In the genomic region with DNA sequence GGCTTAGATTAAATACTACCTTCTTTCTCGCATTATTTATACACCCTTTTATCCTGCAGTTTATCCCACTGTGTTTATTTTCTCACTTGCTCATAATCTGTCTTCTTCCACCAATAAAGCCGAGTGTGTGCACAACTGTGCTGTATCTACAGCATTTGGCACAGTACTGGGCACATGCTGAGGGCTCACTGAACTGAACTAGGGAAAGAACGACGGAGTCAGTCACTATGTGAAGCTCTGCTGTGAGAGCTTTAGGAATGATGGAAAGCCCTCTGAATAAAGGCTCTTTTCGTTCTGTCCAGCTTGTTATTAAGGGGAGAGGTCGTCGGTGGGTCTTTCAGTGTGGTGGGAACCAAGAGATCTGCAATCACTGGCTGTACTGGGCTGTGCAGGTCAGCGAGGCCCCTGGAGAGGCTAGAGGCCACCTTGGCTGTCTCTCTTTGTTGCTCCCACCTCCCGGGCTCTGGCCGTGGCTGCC, we compare ENCODE assay signal across 8 mouse cellular contexts. TPM values are rescaled to one million over a fixed set of nuclear protein-coding genes. Genes with fewer than 3 reads are reported as not detected.
DNase-seq lines count a peak whose midpoint lies in the region; ATAC-seq and TF ChIP-seq lines count a peak whose summit lies in the region.

No protein-coding gene starts in this region.

- H3K4me1 ChIP-seq in kidney, postnatal 0 days (replicated peaks; ENCODE audit: insufficient read depth, low read length) = no peaks in the 10 kb centered on the region
- H3K4me1 ChIP-seq in cortical plate, adult 2 months (ENCODE audit: control insufficient read depth, insufficient read depth, low read length) = no peaks in the 10 kb centered on the region
- no peaks in the 10 kb centered on the region for H3K4me1 ChIP-seq in hindbrain, embryonic 11.5 days (replicated peaks; ENCODE audit: control insufficient read depth, insufficient read depth, low read length)
- H3K4me1 ChIP-seq in midbrain, embryonic 13.5 days (replicated peaks) = peaks cover 5% of the 10 kb centered on the region; the same call in 1 of the 2 replicates

- no peak for TF ChIP-seq POLR2A in cortical plate, adult 2 months (IDR thresholded peaks at IDR 0.05; ENCODE audit: extremely low read depth, insufficient read depth, low read length)

- 38% methylated on average over 10 of the region's 10 CpGs for WGBS in kidney, postnatal 0 days
- 27% methylated on average over 9 of the region's 10 CpGs for WGBS in hindbrain, embryonic 11.5 days
- WGBS in midbrain, embryonic 13.5 days = 25% methylated on average over 10 of the region's 10 CpGs

- DNase-seq in kidney, postnatal 0 days (ENCODE audit: low spot score) = no peak
- DNase-seq in kidney, adult 9 months = no peak
- DNase-seq in hindbrain, embryonic 11.5 days (ENCODE audit: low spot score) = no peak
- DNase-seq in urinary bladder, adult 18-20 months (ENCODE audit: low spot score in 2 of 2) = no peak
- DNase-seq in layer of hippocampus, postnatal 10 days (ENCODE audit: low spot score in 2 of 2) = no peak
- DNase-seq in adrenal gland, postnatal 10 days = no peak

- no peak for ATAC-seq in kidney, postnatal 0 days (replicated peaks; ENCODE audit: low FRiP score, low read depth)
- ATAC-seq in hindbrain, embryonic 11.5 days (ENCODE audit: low FRiP score) = peak; percentile 56
- ATAC-seq in midbrain, embryonic 13.5 days = peak; percentile 65

- H3K9me3 ChIP-seq in kidney, postnatal 0 days (replicated peaks; ENCODE audit: low read length) = no peaks in the 10 kb centered on the region
- no peaks in the 10 kb centered on the region for H3K9me3 ChIP-seq in hindbrain, embryonic 11.5 days (ENCODE audit: control insufficient read depth, low read length)
- H3K9me3 ChIP-seq in midbrain, embryonic 13.5 days = no peaks in the 10 kb centered on the region

- peak overlapping the region; percentile 54 for H3K9ac ChIP-seq in kidney, postnatal 0 days (ENCODE audit: low read depth, low read length)
- peak overlapping the region; percentile 70 for H3K9ac ChIP-seq in hindbrain, embryonic 11.5 days (ENCODE audit: low read depth, low read length)
- peak overlapping the region; percentile 73 for H3K9ac ChIP-seq in midbrain, embryonic 13.5 days (replicated peaks)

- H3K4me3 ChIP-seq in kidney, postnatal 0 days (replicated peaks; ENCODE audit: low read depth, low read length) = peak overlapping the region; percentile 40
- peak overlapping the region; percentile 46 for H3K4me3 ChIP-seq in cortical plate, adult 2 months (ENCODE audit: insufficient read depth, low read length)
- H3K4me3 ChIP-seq in hindbrain, embryonic 11.5 days (ENCODE audit: low read depth, low read length) = peak overlapping the region; percentile 55
- peak overlapping the region; percentile 58 for H3K4me3 ChIP-seq in midbrain, embryonic 13.5 days (replicated peaks)

- TF ChIP-seq CTCF in kidney, postnatal 0 days (IDR thresholded peaks at IDR 0.05; ENCODE audit: low read depth) = no peak
- no peak for TF ChIP-seq CTCF in cortical plate, adult 2 months (IDR thresholded peaks at IDR 0.05; ENCODE audit: extremely low read depth, insufficient read depth, low read length)

- H3K27ac ChIP-seq in kidney, postnatal 0 days = peak overlapping the region; percentile 21; the same call in 1 of the 2 replicates
- H3K27ac ChIP-seq in cortical plate, adult 2 months (ENCODE audit: insufficient read depth, low read length) = peak overlapping the region; percentile 42
- peak overlapping the region; percentile 84 for H3K27ac ChIP-seq in hindbrain, embryonic 11.5 days (ENCODE audit: low read depth, low read length)
- H3K27ac ChIP-seq in midbrain, embryonic 13.5 days = peak overlapping the region; percentile 87

- H3K36me3 ChIP-seq in kidney, postnatal 0 days (ENCODE audit: insufficient read depth, low read length) = no peaks in the 10 kb centered on the region
- no peaks in the 10 kb centered on the region for H3K36me3 ChIP-seq in hindbrain, embryonic 11.5 days (ENCODE audit: control insufficient read depth, insufficient read depth, low read length)
- no peaks in the 10 kb centered on the region for H3K36me3 ChIP-seq in midbrain, embryonic 13.5 days

- peak overlapping the region; percentile 57 for H3K4me2 ChIP-seq in kidney, postnatal 0 days (ENCODE audit: low read length)
- H3K4me2 ChIP-seq in hindbrain, embryonic 11.5 days (replicated peaks; ENCODE audit: low read depth, low read length) = peak overlapping the region; percentile 39
- peak overlapping the region; percentile 55 for H3K4me2 ChIP-seq in midbrain, embryonic 13.5 days (replicated peaks)

- no peaks in the 10 kb centered on the region for H3K27me3 ChIP-seq in kidney, postnatal 0 days (ENCODE audit: insufficient read depth, low read length)
- no peaks in the 10 kb centered on the region for H3K27me3 ChIP-seq in hindbrain, embryonic 11.5 days (ENCODE audit: control insufficient read depth, insufficient read depth, low read length)
- no peaks in the 10 kb centered on the region for H3K27me3 ChIP-seq in midbrain, embryonic 13.5 days

RNA-seq across cellular contexts. Expression of gene Fhl1, which starts 0.7 kb away (rescaled TPM):
- 93.3 and 98.5 TPM in 2 replicates for polyA plus RNA-seq in kidney, postnatal 0 days (2015; fragmentation: Nextera tagmentation; extraction: Ambion mirVana)
- polyA plus RNA-seq in cortical plate, adult 2 months (2012; rRNA removed) = 150 and 152 TPM in 2 replicates
- 81.5 and 87.0 TPM in 2 replicates for polyA plus RNA-seq in hindbrain, embryonic 11.5 days (2014; fragmentation: Nextera tagmentation; extraction: Ambion mirVana)
- polyA plus RNA-seq in midbrain, embryonic 13.5 days (2015; fragmentation: Nextera tagmentation; extraction: Ambion mirVana) = 108 and 113 TPM in 2 replicates
- total RNA-seq in layer of hippocampus, postnatal 10 days (2021) = 100 to 1,000 TPM; 154 to 160 TPM
- total RNA-seq in adrenal gland, postnatal 10 days (2021) = 100 to 1,000 TPM; 146 to 212 TPM

Comparison
In these comparisons a context has a peak if more than half of its experiments do, and no peak if none do; other contexts are left out.
1. H3K27ac ChIP-seq: peak in every context shown above with its lines; median percentile 87 in midbrain, embryonic 13.5 days; 84 in hindbrain, embryonic 11.5 days; 42 in cortical plate, adult 2 months; 21 in kidney, postnatal 0 days.